9 mouse cellular contexts compared by ENCODE assay signal in the genomic region with DNA sequence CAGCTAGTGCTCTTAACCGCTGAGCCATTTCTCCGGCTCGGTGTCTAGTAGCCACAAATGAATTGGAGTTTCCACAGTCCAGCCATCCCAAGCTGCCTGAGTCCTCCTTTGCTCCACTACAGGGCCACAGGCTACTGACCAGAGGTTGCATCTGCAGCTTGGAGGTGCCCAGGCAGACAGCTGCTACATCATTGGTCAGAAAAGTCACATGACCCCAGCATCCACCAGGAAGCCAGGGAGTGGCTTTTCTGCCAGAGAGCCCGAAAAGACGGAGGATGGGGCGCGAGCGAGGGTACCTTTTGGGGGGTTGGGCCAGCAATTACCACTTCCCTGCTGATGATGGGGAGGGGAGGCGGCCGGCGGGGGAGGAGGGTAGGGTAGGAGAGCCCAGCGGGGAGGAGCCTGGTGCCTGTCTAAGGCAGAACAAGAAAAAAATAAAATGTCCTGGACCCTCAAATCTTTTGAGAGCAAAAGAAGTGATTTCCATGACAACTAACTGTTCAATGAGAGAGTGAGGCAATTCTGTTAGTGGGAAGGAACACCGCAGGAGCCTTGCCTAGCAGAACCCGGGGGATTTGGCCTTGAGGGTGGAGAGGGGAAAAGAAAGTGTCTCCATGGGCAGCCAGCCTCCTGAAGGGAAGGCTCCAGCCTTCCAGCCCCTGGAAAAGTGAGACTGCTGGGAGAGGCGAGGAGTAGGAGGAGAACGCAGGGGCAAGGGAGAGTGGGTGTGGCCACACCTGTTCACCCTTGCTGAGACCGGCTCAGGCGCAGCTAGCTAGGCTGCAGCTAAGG. TPM values are rescaled to one million over a fixed set of nuclear protein-coding genes. Genes with fewer than 3 reads are reported as not detected.
DNase-seq lines count a peak whose midpoint lies in the region; ATAC-seq and TF ChIP-seq lines count a peak whose summit lies in the region.
"Had no signal": no experiment of that assay in that cellular context is flagged by ENCODE, and none has a peak within 500 bp of the region (broad histone marks: within the 10 kb centered on the region; RNA-seq: fewer than 3 reads in every experiment).

No protein-coding gene starts in this region.

- H3K9ac ChIP-seq in intestine, embryonic 16.5 days (ENCODE audit: low read depth, low read length) = peak overlapping the region; percentile 50
- H3K9ac ChIP-seq in midbrain, embryonic 16.5 days (ENCODE audit: low read depth, low read length) = peak overlapping the region; percentile 63

- H3K4me3 ChIP-seq in layer of hippocampus, adult 2 months = peak overlapping the region; percentile 42
- peak overlapping the region; percentile 56 for H3K4me3 ChIP-seq in forebrain, embryonic 10.5 days
- H3K4me3 ChIP-seq in intestine, embryonic 16.5 days (ENCODE audit: low read length) = peak overlapping the region; percentile 31
- peak overlapping the region; percentile 38 for H3K4me3 ChIP-seq in midbrain, embryonic 16.5 days (ENCODE audit: low read depth, low read length)

- peak; percentile 53 for ATAC-seq in intestine, embryonic 16.5 days
- ATAC-seq in midbrain, embryonic 16.5 days = peak; percentile 57

- no peaks in the 10 kb centered on the region for H3K36me3 ChIP-seq in forebrain, embryonic 10.5 days (replicated peaks)
- H3K36me3 ChIP-seq in intestine, embryonic 16.5 days (ENCODE audit: control insufficient read depth, insufficient read depth, low read length) = no peaks in the 10 kb centered on the region
- no peaks in the 10 kb centered on the region for H3K36me3 ChIP-seq in midbrain, embryonic 16.5 days (ENCODE audit: control insufficient read depth, insufficient read depth, low read length)

- H3K4me1 ChIP-seq in forebrain, embryonic 10.5 days = peaks cover 19% of the 10 kb centered on the region
- H3K4me1 ChIP-seq in intestine, embryonic 16.5 days (ENCODE audit: control insufficient read depth, insufficient read depth, low read length) = no peaks in the 10 kb centered on the region
- H3K4me1 ChIP-seq in midbrain, embryonic 16.5 days (ENCODE audit: control insufficient read depth, insufficient read depth, low read length) = peaks cover 11% of the 10 kb centered on the region; the same call in 1 of the 2 replicates

- peaks cover 15% of the 10 kb centered on the region for H3K27me3 ChIP-seq in forebrain, embryonic 10.5 days (ENCODE audit: poor library complexity, severe bottlenecking)
- no peaks in the 10 kb centered on the region; the same call in 1 of the 2 replicates for H3K27me3 ChIP-seq in intestine, embryonic 16.5 days (replicated peaks; ENCODE audit: control insufficient read depth, insufficient read depth, low read length)
- H3K27me3 ChIP-seq in midbrain, embryonic 16.5 days (ENCODE audit: control insufficient read depth, insufficient read depth, low read depth, low read length) = no peaks in the 10 kb centered on the region

- no peaks in the 10 kb centered on the region for H3K9me3 ChIP-seq in forebrain, embryonic 10.5 days
- H3K9me3 ChIP-seq in intestine, embryonic 16.5 days (ENCODE audit: control insufficient read depth, low read length) = no peaks in the 10 kb centered on the region
- no peaks in the 10 kb centered on the region for H3K9me3 ChIP-seq in midbrain, embryonic 16.5 days (replicated peaks; ENCODE audit: control insufficient read depth, low read length, poor library complexity, severe bottlenecking)

- TF ChIP-seq CTCF in layer of hippocampus, adult 2 months (conservative IDR thresholded peaks at IDR 0.05) = no peak

- DNase-seq in layer of hippocampus, adult 2 months (ENCODE audit: low spot score in 2 of 2) = peak in 1 of 2 experiments; percentile 42
- DNase-seq in layer of hippocampus, postnatal 25 days (ENCODE audit: extremely low spot score in 1 of 2, low spot score in 1 of 2) = no peak
- peak; percentile 45 for DNase-seq in adrenal gland, postnatal 14 days
- peak; percentile 71 for DNase-seq in forebrain, embryonic 10.5 days (ENCODE audit: extremely low spot score, low spot score)
- DNase-seq in natural killer cell, adult 2 months (ENCODE audit: low spot score in 2 of 2) = no peak
- no peak for DNase-seq in right cerebral cortex, adult 18-20 months

- H3K27ac ChIP-seq in layer of hippocampus, adult 2 months = peak overlapping the region; percentile 79
- peak overlapping the region; percentile 81 for H3K27ac ChIP-seq in forebrain, embryonic 10.5 days
- H3K27ac ChIP-seq in intestine, embryonic 16.5 days (ENCODE audit: low read length) = no peak overlapping the region
- peak overlapping the region; percentile 53; the same call in 1 of the 2 replicates for H3K27ac ChIP-seq in midbrain, embryonic 16.5 days (ENCODE audit: low read length)

- WGBS in forebrain, embryonic 10.5 days = 4% methylated on average over 18 of the region's 18 CpGs
- 6% methylated on average over 18 of the region's 18 CpGs for WGBS in intestine, embryonic 16.5 days
- WGBS in midbrain, embryonic 16.5 days = 3% methylated on average over 17 of the region's 18 CpGs

- peak overlapping the region; percentile 47 for H3K4me2 ChIP-seq in intestine, embryonic 16.5 days (ENCODE audit: low read depth, low read length)
- H3K4me2 ChIP-seq in midbrain, embryonic 16.5 days (ENCODE audit: low read length) = peak overlapping the region; percentile 59

RNA-seq across cellular contexts. Expression of gene Tmem132b, which starts 57.5 kb away (rescaled TPM):
- total RNA-seq in layer of hippocampus, adult 2 months (2021) = 100 to 1,000 TPM; 117 to 127 TPM
- 100 to 1,000 TPM; 108 to 121 TPM for total RNA-seq in layer of hippocampus, postnatal 25 days (2021)
- total RNA-seq in adrenal gland, postnatal 14 days (2021) = 0.74 and 1.4 TPM in 2 replicates
- 0.20 and 0.27 TPM in 2 replicates for polyA plus RNA-seq in forebrain, embryonic 10.5 days (2016; fragmentation: Nextera tagmentation; extraction: Ambion mirVana)
- 0.11 and 0.16 TPM in 2 replicates for polyA plus RNA-seq in intestine, embryonic 16.5 days (2015; fragmentation: Nextera tagmentation; extraction: Ambion mirVana)
- 5.5 and 6.6 TPM in 2 replicates for polyA plus RNA-seq in midbrain, embryonic 16.5 days (2015; fragmentation: Nextera tagmentation; extraction: Ambion mirVana)
- polyA plus RNA-seq: liver, embryonic 16.5 days had no signal

Comparison
In these comparisons a context has a peak if more than half of its experiments do, and no peak if none do; other contexts are left out.
1. DNase-seq: peak in adrenal gland, postnatal 14 days (single experiment) and forebrain, embryonic 10.5 days (single experiment); none in layer of hippocampus, postnatal 25 days (0 of 2), natural killer cell, adult 2 months (0 of 2) and right cerebral cortex, adult 18-20 months (single experiment).
2. RNA of gene Tmem132b, which starts 57.5 kb away (total RNA-seq): 117 to 127 TPM in layer of hippocampus, adult 2 months and 108 to 121 TPM in layer of hippocampus, postnatal 25 days; 0.74 to 1.4 TPM in adrenal gland, postnatal 14 days; every median in the first group is over 10 times any median in the second.
3. Peak in every context shown above with its lines, with median percentiles within 50 percentile points of each other: H3K4me3 ChIP-seq.